Mouse (Mus musculus) liver, embryonic 14.5 days (tissue): ENCODE data around the gene Abcd2.

Experiments used
- CTCF ChIP-seq: IDR thresholded peaks from 2 replicates; pipeline ENCODE4 v1.5.1; 2016; ENCODE audit warnings: antibody characterized with exemption, low read depth, control low read depth
- EP300 ChIP-seq: IDR thresholded peaks from 2 replicates; pipeline ENCODE4 v1.6.1; 2016; ENCODE audit warnings: antibody characterized with exemption, low read depth

GRCm38 (mm10) chr15:91200833-91201232 is 9.2 kb upstream of the Abcd2 start:
- TF ChIP-seq CTCF (no peak), EP300 (no peak)
